Mouse (Mus musculus) skeletal muscle tissue, postnatal 0 days (tissue): Measurements from ENCODE around the gene Olfr1493-ps1. TPM values are rescaled to one million over a fixed set of nuclear protein-coding genes. Genes with fewer than 3 reads are reported as not detected.

Experiments
- polyA plus RNA-seq: library from polyadenylated mRNA; unstranded; fragments of >200 nt; fragmentation: Nextera tagmentation; extraction: Ambion mirVana; gene quantifications from 2 replicates; pipeline ENCODE4 v1.2.1, GENCODE M21; 2015

The Olfr1493-ps1 gene
- polyA plus RNA-seq = not detected in 2 replicates

GRCm38 (mm10) chr19:13722978-13723377 is at the start of gene Olfr1493-ps1:
Gene Olfr1493-ps1 (plus strand): TSS chr19:13723278.

DNA sequence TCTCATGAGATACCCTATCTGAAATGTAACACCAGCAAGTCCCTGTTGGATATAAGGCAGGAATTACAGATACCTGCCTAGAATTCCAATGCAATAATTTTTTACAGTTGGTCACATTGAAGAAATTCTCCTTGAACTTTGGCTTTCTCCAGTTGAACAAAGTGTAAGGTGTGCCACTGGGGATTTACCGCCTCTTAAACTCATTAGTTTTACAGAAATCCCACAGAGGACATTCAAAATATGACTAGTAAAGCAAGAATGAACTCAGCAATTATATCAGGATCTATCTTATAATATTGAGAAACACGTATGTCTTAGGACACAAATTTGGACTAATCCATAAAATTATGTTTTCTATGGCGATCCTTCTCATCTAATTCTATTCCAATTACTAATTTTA is 26.1 kb upstream of the Olfr1493-ps1 start, which contains the start of gene Olfr1491:
Gene Olfr1491, plus strand, starts transcription at position 301 of the 400 bp plus-strand sequence.

GRCm38 (mm10) chr19:13739428-13739827 is 16.4 kb downstream of the Olfr1493-ps1 start, which contains the start of gene Olfr1494:
Gene Olfr1494 (plus strand): TSS chr19:13739728.

GRCm38 (mm10) chr19:13764306-13764705 is 41.2 kb downstream of the Olfr1493-ps1 start, which contains the start of gene Olfr1495:
Gene Olfr1495 (plus strand): TSS chr19:13764606.

GRCm38 (mm10) chr19:13777578-13777977 is 54.5 kb downstream of the Olfr1493-ps1 start, which contains the start of gene Olfr1496:
Gene Olfr1496 (plus strand): TSS chr19:13777878.

Other genes starting within 250 kb of the Olfr1493-ps1 start
- gene Olfr1475, start 243.1 kb upstream of the Olfr1493-ps1 start, polyA plus RNA-seq = not detected in 2 replicates
- gene Olfr1477, start 222.7 kb upstream of the Olfr1493-ps1 start, polyA plus RNA-seq = not detected in 2 replicates
- not detected in 2 replicates for gene Olfr1480, start 195.4 kb upstream of the Olfr1493-ps1 start, polyA plus RNA-seq
- gene Olfr1484, start 139.8 kb upstream of the Olfr1493-ps1 start, polyA plus RNA-seq = not detected in 2 replicates
- not detected in 2 replicates for gene Olfr1487, start 105.9 kb upstream of the Olfr1493-ps1 start, polyA plus RNA-seq
- not detected in 2 replicates for gene Olfr1489, start 91.7 kb upstream of the Olfr1493-ps1 start, polyA plus RNA-seq
- gene Olfr1490, start 72.2 kb upstream of the Olfr1493-ps1 start, polyA plus RNA-seq = not detected in 2 replicates
- not detected in 2 replicates for gene Olfr1491, start 26.0 kb upstream of the Olfr1493-ps1 start, polyA plus RNA-seq
- not detected in 2 replicates for gene Olfr1494, start 16.4 kb downstream of the Olfr1493-ps1 start, polyA plus RNA-seq
- gene Olfr1495, start 41.3 kb downstream of the Olfr1493-ps1 start, polyA plus RNA-seq = not detected in 2 replicates
- gene Olfr1496, start 54.6 kb downstream of the Olfr1493-ps1 start, polyA plus RNA-seq = not detected in 2 replicates
- not detected in 2 replicates for gene Olfr1497, start 74.9 kb downstream of the Olfr1493-ps1 start, polyA plus RNA-seq
- gene Olfr1499, start 96.2 kb downstream of the Olfr1493-ps1 start, polyA plus RNA-seq = not detected in 2 replicates
- not detected in 2 replicates for gene Olfr1500, start 107.2 kb downstream of the Olfr1493-ps1 start, polyA plus RNA-seq
- not detected in 2 replicates for gene Olfr1501, start 127.4 kb downstream of the Olfr1493-ps1 start, polyA plus RNA-seq
- gene Olfr1502, start 138.5 kb downstream of the Olfr1493-ps1 start, polyA plus RNA-seq = not detected in 2 replicates
- not detected in 2 replicates for gene Olfr1504, start 174.7 kb downstream of the Olfr1493-ps1 start, polyA plus RNA-seq
- not detected in 2 replicates for gene Olfr1505, start 190.3 kb downstream of the Olfr1493-ps1 start, polyA plus RNA-seq